Mouse (Mus musculus) T-cell, adult 2 months (primary cell): ENCODE measurements around the gene Pmvk.

Experiments
- DNase-seq: peaks from one replicate; pipeline ENCODE4 v3.0.0; 2022; ENCODE audit warnings: low spot score

The Pmvk gene

GRCm38 (mm10) chr3:89481488-89481887 is 27.1 kb downstream of the Pmvk start:
- DNase-seq, result peak; percentile 49

GRCm38 (mm10) chr3:89482249-89482648 is 27.9 kb downstream of the Pmvk start:
- DNase-seq, result no peak

GRCm38 (mm10) chr3:89484766-89485524 is 30.6 kb downstream of the Pmvk start:
- DNase-seq, result peak; percentile 77

- DNase-seq, result no peak
Observed at GRCm38 (mm10) chr3:89486111-89486510, 31.8 kb downstream of the Pmvk start.

GRCm38 (mm10) chr3:89486916-89487702 is 32.8 kb downstream of the Pmvk start:
- no peak for DNase-seq

GRCm38 (mm10) chr3:89490790-89491189 is 36.4 kb downstream of the Pmvk start:
- no peak for DNase-seq

GRCm38 (mm10) chr3:89491559-89491958 is 37.2 kb downstream of the Pmvk start:
- no peak for DNase-seq

- DNase-seq, result no peak
Observed at GRCm38 (mm10) chr3:89492701-89493151, 38.4 kb downstream of the Pmvk start.

GRCm38 (mm10) chr3:89494630-89495029 is 40.3 kb downstream of the Pmvk start:
- DNase-seq, result no peak

GRCm38 (mm10) chr3:89496366-89496765 is 42.0 kb downstream of the Pmvk start:
- no peak for DNase-seq

GRCm38 (mm10) chr3:89499696-89500095 is 45.4 kb downstream of the Pmvk start:
- DNase-seq, result no peak

GRCm38 (mm10) chr3:89501486-89501885 is 47.1 kb downstream of the Pmvk start:
- no peak for DNase-seq

- no peak for DNase-seq
Observed at GRCm38 (mm10) chr3:89502551-89502950, 48.2 kb downstream of the Pmvk start.

GRCm38 (mm10) chr3:89508041-89508440 is 53.7 kb downstream of the Pmvk start:
- no peak for DNase-seq

GRCm38 (mm10) chr3:89510979-89511378 is 56.6 kb downstream of the Pmvk start:
- DNase-seq, result peak; percentile 11

- DNase-seq, result no peak
Observed at GRCm38 (mm10) chr3:89511400-89511799, 57.1 kb downstream of the Pmvk start.

GRCm38 (mm10) chr3:89512225-89512624 is 57.9 kb downstream of the Pmvk start:
- no peak for DNase-seq

- no peak for DNase-seq
Observed at GRCm38 (mm10) chr3:89515444-89515843, 61.1 kb downstream of the Pmvk start.

- DNase-seq, result no peak
Observed at GRCm38 (mm10) chr3:89516321-89516720, 62.0 kb downstream of the Pmvk start.
